Mouse (Mus musculus) cerebellum, adult 9-10 months (tissue): ENCODE results near the gene Fam102a.

Experiments
- DNase-seq: peaks from one replicate; pipeline ENCODE4 v3.0.0; 2022

Gene Fam102a

DNA sequence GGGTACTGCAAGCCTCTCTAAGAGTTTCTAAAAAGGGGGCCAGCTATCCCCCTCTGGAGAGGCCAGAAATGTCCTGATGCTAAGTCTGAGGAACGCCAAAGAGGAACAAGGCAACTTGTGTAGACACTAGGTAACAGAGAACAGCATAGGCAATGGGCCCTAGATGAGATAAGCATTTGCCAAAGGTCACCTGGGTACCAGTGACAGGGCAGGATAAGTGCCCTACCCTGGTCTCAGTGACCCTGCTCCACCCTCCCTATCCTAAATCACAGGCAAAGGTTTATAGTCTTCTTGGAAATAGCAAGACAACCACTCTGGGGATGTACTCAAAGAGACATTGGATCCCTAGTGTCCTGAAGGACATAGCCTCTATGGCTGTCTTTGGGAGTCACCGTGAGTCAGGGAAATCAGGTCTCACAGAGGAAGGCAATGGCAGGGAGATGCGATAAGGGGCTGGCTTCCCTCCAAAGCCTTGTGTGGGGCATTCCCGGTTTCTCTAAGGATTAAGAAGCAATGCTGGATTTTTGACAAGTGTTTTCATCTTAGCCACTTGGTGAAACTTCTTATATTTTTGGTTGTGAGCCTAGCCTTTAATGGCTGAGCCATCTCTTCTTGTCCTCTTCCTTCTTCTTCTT is 17.8 kb upstream of the Fam102a start:
- no peak for DNase-seq

DNA sequence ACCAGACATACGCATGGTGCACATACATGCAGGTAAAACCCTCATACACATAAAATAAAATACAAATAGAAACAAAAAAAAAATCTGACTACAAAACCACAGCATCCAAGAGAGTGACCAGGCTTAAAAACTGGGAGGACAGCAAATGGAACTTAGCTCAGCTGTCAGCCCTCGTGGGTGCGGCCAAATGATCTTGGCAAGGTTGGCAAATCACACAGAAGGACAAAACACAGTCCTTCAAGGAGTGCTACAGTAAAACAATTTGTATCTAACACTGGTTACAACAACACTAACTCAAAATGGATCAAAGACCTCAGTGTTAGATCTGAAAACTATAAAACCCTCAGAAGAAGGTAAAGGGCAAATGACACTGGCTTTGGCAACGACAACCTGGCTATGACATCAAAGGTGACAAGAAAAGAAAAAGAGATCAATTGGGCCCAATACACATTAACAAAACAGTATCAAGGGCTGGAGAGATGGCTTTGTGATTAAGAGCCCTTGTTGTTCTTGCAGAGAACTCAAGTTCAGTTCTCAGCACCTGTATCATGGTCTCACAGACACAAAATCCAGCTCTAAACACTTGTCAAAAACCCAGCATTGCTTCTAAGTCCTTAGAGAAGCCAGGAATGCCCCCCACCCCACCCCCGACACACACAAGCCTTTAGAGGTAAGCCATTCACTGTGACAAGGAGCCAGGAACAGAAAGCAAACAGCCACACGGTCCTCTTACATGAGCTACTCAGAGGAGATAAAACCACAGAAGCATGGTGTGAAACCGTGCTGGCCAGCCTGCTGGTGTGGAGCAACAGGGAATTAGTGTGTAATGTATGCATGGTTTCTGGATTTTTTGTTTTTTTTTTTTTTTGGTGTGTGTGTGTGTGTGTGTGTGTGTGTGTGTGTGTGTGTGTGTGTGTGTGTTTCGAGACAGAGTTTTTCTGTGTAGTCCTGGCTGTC is 14.8 kb upstream of the Fam102a start:
- no peak for DNase-seq

DNA sequence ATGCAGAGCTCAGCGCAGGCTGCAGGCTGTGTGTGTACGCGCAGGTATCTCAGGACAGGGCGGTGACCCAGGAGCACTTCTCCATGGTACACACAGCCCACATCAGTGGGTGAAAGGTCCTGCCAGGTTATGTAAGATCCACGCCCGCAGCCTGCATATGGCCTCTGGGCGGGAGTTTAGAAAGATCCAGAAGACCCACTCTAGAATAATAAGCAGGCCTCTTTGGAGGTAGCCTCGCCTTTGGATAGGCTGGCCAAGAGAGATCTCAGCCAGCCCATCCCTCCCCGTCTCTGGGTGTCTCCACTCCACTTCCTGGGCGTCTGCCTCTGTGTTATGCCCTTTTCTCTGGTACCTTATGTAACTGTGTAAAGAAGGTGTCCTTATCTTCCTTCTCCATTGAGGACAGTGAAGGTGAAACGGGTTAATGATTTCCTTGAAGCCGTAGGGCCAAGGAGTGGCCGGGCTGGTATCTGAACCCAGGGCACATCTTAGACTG is 10.5 kb upstream of the Fam102a start:
- DNase-seq: no peak

DNA sequence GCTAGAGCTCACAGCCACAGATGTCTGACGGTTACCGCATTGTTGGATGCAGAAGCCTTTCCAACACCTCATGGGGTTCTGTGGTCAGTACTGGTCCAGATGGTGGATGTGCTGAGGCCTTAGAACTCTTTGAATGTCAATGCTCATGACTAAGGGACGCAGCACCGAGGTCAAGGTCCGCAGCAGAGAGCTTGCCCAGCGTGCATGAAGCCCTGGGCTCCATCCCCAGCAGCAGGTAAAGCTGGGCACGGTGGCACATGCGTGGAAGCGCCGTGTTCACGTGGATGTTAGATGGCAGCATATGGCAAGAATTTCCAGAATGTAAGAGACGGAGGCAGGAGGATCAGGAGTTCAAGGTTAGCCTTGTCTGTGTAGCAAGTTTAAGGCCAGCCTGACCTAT is 9.3 kb upstream of the Fam102a start:
- no peak for DNase-seq

DNA sequence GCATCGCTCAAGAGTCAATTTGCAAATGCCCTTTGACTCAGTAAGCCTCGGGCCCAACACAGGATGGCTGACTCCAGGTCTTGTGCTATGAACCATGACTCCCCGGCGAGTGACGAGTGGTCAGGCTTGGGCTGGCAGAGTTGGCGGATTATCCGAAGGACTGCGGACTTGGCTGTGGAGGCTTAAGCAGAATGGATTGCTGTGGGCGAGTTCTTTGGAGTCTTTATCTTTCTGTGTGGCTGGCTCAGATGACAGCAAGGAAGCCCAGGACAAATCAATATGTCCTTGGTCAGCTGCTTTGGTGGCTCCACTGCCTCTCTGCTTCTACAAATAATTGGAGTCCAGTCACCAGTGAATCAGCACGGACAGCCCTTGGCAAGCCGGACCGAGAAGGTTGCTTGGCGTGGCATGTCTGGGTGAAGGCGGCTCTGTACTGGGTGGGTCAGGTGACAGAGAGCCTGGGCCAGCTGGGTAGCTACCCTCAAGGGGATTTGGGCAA is 7.6 kb upstream of the Fam102a start:
- no peak for DNase-seq

DNA sequence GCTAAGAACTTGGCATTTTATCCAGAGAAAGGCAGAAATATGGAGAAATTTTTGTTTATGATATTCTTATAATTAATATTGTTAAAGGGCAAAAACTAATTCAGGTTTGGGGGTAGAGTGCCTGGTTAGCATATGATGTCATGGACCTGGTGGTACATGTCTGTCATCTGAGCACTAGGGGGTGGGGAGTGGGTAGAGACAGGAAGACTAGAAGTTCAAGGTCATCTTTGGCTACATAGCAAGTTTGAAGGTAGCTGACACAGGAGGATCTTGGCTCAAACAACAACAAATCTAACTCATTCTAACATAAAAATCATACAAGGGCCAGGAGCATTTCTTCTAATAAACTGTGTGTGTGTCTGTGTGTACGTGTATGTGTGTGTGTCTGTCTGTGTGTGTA is 6.8 kb upstream of the Fam102a start:
- no peak for DNase-seq

DNA sequence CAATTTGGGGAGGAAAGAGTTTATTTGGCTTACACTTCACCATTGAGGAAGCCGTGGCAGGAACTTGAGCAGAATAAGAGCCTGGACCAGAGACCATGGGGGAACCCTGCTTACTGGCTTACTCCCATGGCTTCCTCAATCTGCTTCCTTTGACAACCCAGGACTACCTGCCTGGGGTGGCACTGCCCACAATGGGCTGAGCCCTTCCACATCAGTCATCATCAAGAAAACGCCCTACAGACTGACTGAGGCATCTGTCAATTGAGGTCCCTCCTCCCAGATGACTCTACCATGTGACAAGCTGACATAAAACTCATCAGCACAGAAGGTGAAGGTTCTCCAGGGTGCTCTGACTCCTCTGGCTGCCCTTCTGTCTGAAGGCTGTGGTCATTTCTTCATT is 4.7 kb upstream of the Fam102a start:
- no peak for DNase-seq

DNA sequence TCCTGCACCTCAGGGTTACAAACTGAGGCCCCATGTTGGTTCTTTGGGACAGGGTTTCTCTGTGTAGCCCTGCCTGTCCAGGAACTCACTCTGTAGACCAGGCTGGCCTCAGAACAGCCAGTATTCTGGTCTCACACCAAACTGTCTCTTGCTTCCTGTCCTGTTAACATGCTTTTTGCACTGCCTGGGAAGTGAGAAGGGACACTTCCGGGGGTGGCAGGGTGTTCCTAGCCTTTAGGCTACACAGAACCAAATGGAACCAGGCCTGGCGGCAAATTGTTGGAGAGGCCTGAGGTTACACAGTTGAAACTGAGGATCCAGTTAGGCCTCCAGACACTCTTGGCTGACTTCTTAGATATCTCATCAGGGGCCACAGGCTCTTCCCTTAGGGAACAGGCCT is 2.0 kb upstream of the Fam102a start:
- peak; percentile 22 for DNase-seq

DNA sequence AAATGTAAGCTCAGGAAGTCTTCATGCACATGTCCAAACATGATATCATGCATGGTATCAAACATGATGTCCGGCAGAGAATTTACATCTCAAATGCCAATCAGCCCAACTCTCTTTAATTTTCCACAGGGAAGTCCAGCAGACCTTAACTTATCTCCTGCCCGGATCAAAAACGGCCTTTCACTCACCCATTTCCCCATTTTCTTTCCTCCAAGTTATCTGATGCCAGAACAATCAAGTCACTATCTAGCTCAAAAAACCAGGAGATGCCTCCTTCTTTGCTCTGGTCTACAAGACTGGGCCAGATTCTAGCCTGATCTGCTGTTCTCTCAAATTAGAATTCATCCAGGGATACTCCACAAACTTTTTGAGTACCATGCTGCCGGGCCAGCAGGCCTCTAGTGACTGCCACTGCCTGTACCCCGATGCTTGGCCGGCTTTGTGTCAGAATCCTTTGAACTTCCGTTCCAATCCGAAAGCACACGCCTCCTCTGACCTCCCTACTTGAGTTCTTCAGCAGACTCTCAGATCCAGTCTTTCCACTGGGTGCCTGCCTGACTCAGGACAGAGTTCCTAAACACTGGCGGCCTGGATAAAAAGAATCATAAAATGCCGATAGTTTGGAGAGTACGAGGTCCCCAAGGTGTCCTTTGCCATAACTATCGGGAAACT is 935 bp upstream of the Fam102a start:
- DNase-seq: no peak

DNA sequence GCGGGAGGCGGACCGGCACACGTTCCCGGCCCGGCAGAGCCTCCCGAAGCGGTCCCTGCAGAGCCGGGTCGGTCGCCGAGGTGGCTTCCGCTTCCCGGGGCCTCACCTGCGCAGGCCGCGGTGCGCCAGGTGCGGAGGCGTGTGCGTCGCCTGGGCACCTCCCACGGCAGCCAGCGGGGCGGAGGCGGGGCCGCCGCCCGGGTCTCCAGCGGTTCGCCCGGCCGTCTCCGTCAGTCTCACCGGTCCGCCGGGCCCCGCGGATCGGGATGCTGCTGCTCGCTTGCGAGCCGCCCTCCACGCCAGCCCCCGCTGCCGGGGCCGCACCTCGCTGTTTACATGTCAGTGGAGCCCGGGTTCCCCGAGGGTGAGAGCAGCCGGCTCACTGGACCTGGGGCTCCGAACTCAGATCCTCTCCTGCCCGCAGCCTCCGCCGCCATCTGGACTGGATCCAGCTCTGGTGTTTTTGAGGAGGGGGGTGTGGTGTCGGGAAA is 414 bp downstream of the Fam102a start:
- peak; percentile 74 for DNase-seq

DNA sequence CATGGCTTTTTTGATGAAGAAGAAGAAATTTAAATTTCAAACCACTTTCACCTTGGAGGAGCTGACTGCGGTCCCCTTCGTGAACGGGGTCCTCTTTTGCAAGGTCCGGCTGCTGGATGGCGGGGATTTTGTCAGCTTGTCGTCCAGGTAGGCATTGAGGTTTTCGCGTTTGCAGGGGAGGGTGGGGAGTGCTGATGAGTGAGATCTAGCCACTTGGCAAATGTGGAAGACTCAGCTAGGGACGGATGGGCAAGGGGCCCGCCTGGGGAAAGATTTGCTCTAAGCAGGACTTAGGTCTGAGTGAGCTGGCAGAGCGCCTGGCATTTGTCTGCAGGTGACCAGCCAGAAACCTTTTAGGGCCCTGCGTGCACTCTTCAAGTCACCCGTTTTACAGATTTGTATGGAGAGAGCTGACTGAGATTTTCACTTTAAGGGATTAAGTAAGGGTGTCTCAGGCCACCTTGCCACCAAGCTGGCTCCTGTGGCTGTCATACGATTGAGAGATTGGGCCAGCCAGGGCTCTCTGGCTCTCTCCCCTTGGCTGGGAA is 1.0 kb downstream of the Fam102a start:
- no peak for DNase-seq

DNA sequence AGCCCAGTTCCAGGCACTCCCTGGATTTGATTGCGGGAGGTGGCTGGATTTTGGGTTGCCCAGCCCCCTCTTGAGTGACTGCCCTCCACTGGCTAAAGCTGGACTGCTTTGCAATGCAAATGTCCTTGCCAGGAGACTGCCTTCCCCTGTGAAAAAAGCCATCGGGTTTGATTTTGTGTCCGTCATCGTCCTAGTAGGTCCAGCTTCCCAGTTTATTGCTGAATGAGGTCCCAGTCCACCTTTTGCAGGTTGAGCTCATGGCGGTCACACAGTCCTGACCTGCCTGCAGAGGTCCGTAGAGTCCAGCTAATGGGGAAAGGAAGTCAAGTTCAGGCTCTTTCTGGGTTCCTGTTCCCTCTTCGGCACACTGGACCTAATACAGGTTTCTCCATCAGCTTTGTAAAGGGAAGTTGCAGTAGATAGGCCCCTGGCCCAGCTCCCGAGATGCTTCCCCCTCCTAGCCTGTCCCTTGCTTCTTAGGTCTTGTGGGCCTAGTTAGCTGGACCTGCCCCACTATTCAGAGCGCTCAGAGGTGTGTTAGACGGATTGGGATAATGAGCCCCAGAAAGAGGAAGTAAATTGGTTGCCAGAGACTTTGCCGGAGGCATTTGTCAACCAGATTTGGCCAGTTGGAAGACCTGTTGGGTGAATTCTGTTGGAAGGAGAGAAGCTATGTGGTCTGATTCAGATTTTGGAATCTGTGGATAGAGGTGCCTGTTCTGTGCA is 1.7 kb downstream of the Fam102a start:
- DNase-seq: peak; percentile 79

DNA sequence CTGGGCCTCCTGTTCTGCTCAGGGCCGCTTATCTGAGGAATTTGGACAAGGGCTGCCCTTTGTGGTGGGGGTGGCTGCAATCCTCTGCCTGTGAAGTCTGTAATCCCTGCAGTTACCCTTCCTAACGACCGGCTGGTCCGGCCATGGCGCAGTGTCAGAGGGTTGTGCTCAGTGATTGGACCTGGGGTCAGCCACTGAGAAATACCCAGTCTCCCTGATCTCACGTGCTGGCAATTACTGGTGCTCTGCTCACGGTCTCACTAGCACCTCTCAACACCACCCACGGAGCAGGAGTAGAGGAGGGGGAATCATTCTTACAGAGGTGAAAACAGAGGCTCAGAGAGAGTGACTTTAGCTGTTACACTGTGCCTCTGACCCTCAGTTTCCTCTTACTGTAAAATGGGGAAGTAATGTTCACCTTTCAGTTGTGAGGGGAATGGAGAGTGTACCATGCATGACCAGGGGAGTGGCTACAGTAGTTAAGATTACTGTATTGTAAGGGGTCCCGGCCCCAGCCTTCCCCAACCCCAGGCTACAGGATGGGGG is 2.3 kb downstream of the Fam102a start:
- DNase-seq: peak; percentile 56

DNA sequence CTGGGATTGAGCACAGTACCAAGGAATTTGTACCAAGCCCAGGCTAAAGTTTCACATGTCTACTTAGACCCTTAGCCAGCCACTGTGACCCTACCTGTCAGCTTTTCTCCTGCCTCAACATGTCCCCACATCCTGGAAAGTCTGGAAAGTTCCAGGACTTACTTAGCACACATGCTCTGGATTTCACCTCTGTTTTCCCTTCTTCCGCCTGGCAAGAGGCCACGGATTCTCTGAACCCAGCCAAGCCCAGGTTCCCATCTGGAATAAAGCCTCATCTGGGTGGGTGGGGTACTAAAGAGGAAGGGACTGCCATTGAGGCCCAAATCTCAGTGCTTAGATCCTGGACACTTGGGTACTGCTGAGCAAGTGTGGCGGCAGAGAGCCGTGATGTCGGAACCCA is 2.8 kb downstream of the Fam102a start:
- peak; percentile 51 for DNase-seq

DNA sequence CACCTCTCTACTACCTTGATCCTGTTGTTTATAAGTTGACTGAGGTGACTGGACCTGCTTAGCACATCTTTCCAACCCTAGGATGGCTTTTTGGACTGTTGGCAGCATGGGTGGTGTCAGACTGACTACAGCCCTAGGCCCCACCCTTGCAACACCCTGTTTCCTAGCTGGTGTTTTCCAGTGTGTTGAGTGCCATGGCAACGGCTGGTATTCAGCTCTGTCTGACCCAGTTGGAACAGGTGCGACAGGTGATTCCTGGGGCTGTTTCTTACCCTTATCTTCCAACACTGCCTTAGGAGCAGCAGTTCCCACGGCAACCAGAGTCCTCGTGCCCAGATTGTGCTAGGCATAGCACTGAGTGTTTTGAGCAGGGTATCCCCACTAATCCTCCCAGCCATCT is 3.3 kb downstream of the Fam102a start:
- DNase-seq: no peak

DNA sequence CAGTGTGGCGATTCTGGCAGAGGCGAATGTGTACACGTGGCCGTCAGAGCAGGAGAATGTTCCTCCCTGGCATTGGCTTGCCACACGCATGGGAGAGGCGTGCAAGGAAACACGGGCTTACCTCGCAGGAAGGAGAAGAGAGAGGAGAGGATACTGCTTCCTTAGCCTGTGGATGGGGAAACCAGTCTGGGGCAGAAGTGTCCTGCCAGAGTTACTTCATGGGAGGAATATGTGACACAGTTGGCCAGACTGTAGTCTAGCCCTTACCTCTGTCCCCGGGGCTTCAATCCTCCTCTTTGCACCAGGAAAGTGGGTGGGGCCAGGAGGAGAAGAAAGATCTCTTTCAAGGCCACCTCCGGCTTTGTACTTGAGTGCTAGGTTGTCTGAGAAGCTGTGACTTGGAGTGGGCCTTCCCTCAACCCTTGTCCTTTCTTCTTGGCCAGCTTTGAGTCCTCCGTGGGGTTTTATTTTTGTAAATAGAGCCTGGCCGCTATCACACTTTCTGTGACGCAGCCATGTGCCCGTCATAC is 4.4 kb downstream of the Fam102a start:
- DNase-seq: no peak

DNA sequence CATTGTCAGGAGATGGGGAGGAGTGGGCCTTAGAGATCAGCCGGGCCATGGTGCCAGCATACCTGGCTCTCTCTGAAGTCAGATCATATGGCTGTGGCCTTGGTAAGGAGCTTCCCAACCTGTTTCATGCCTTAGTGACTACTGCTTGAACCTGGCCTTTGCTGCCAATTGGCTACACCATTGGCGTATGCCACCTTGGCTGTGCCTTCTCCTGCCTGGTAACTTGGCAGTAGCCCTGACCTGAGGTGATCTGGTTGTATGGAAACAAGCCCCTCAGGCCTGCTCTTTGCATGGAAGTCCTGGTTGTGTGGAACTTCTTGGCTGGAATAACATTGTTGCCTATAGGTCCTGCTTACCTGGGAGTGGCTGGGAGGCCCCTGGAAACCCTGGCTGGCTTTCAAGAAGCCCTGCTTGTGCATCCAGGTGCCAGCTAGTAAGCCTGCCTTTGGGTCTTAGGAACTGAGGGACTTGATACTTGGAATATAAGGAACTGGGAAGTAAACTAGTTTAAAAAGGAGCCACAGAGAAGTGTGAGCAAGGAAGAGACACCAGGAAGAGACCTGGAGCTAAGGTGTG is 6.3 kb downstream of the Fam102a start:
- peak; percentile 86 for DNase-seq

DNA sequence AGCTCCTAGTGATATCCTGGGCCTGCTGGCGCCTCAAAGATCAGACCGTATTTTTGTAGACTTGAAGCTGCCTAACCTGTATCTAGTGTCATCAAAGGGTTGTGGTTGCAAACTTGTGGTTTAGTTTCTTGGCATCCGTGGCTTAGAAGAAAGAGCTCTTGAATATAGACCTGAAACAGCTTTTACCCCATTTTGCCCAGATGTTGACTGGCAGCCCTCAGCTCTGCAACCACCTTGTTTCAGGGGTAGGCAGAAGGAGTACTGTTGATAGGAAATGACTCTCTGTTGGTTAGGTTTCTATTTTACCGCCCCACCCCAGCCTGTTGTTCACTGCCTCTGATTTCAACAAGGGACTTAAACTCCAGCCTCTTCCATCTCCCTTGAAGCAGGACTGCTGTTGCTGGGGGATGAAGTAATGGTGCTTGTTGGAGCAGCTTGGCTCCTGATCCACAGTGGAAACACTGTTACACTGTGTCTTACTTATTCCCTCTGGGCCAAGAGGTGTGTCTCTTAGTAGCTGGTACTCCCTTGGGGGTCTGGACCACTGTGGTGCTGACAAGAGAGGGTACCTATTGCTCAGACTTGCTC is 6.9 kb downstream of the Fam102a start:
- no peak for DNase-seq

DNA sequence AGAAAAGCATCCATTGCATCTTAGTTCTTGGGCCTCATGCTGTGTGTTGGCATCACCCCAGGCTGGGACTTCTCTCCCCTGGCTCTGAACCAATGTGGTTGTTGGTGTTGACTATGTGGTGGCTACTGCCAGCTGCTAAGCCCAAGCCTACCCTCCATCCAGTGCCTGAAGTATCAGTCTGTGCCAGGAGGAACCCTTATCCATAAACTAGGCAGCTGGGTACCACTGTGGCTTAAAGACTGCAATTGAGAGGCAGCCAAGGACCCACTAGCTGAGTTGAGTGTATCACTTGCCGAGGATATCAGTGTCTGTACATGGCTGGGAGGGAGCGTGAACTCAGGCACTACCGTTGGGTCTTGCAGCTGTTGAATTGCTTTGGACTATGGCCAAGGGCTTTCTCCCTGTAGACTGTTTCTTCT is 7.9 kb downstream of the Fam102a start:
- peak; percentile 73 for DNase-seq

DNA sequence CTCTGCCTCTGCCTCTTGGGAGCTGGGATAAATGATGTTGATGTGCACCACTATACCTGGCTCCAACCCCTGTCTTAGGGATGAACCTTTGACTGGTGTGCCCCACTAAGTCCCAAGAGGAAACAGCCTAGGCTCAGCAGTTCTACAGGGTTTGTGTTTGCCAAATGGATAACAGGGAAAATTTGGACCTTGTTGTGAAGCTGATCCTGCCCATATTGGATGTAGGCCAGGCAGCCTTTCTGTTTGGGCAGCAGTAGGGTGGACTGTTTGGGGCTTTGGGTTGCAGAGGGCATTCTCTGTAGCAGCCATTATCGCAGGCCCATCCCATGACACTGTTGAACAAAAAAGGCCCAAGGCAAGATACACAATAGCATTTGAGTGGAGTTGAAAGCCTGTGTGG is 11.8 kb downstream of the Fam102a start:
- no peak for DNase-seq

DNA sequence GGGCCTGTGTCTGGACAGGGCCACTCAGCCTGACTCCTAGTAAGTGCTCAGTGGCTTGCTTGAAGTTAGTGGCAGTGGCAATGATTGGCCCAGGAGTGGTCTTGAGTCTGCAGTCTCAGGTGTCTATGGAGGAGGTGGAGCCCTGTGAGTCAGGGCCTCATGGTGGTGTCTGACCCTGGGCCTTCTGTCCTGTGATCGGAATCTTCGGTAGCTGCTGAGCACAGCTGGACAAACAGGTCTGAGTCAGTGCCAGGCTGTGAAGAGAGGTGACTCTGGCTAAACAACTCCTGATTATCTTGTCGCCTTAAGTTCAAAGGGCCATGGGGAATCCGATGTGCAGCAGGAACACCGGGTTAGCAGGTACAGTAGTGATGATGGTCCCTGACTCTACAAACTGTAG is 12.2 kb downstream of the Fam102a start:
- no peak for DNase-seq
